In the genomic region with DNA sequence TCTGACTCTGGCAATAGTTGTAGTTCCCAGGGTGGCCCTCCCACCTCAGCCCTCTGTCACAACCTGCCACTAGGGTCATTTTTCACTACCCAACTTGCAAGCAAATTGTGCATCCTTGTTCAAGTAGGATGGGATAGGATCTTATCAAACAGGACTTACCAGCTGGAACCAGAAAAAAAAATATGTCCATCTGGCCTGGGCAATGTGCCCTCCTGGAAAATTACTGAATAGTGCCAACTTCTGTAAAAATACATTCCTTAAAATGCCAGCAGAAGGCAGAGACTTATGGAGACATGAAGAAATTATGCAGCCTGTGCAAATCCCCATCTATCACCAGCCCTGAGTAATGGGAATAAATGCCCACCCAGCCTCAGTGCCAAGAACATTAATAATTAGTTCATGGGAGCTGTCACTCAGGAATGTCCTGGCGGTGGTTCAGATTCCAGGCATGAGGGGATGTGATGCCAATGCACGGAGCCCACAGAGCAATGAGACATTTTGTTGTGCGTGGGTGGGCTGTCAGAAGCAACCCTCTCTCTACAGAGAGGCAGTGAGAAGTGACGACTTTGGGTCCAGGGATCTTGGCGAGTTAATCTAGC, we compare ENCODE assay signal across 9 mouse cellular contexts.
DNase-seq lines count a peak whose midpoint lies in the region; ATAC-seq lines count a peak whose summit lies in the region.
"Had no signal": no experiment of that assay in that cellular context is flagged by ENCODE, and none has a peak within 500 bp of the region (broad histone marks: within the 10 kb centered on the region; RNA-seq: fewer than 3 reads in every experiment).

No protein-coding gene starts in this region.

- H3K4me3 ChIP-seq in midbrain, embryonic 15.5 days, result no peak overlapping the region
- H3K4me3 ChIP-seq: heart, embryonic 15.5 days had no signal

- ATAC-seq in midbrain, embryonic 15.5 days (replicated peaks), result no peak

- H3K9ac ChIP-seq in midbrain, embryonic 15.5 days, result no peak overlapping the region
- H3K9ac ChIP-seq: heart, embryonic 15.5 days had no signal

- no peak overlapping the region for H3K4me2 ChIP-seq in midbrain, embryonic 15.5 days
- H3K4me2 ChIP-seq: heart, embryonic 15.5 days had no signal

- H3K27me3 ChIP-seq in midbrain, embryonic 15.5 days (replicated peaks), result no peaks in the 10 kb centered on the region
- H3K27me3 ChIP-seq: heart, embryonic 15.5 days had no signal

- no peaks in the 10 kb centered on the region for H3K36me3 ChIP-seq in midbrain, embryonic 15.5 days (replicated peaks)
- H3K36me3 ChIP-seq: heart, embryonic 15.5 days had no signal

- H3K4me1 ChIP-seq in midbrain, embryonic 15.5 days, result no peaks in the 10 kb centered on the region
- H3K4me1 ChIP-seq: heart, embryonic 15.5 days had no signal

- WGBS in midbrain, embryonic 15.5 days, result 66% methylated on average over 5 of the region's 5 CpGs

- H3K27ac ChIP-seq in midbrain, embryonic 15.5 days, result no peak overlapping the region
- H3K27ac ChIP-seq: heart, embryonic 15.5 days had no signal

- H3K9me3 ChIP-seq in midbrain, embryonic 15.5 days, result no peaks in the 10 kb centered on the region
- H3K9me3 ChIP-seq: heart, embryonic 15.5 days had no signal

- DNase-seq in kidney, postnatal 4 days, result peak; percentile 3 to 13
- DNase-seq in kidney, adult 8-10 months, result no peak
- peak; percentile 95 to 97 for DNase-seq in cerebellum, postnatal 14 days
- peak; percentile 76 to 81 for DNase-seq in layer of hippocampus, postnatal 10 days (ENCODE audit: low spot score in 2 of 2)
- DNase-seq in right cerebral cortex, postnatal 4 days, result peak; percentile 68
- DNase-seq in heart, postnatal 4 days, result no peak
- DNase-seq in thymus, postnatal 14 days, result no peak

Comparison
In these comparisons a context has a peak if more than half of its experiments do, and no peak if none do; other contexts are left out.
1. DNase-seq: peak in kidney, postnatal 4 days (2 of 2), cerebellum, postnatal 14 days (2 of 2), layer of hippocampus, postnatal 10 days (2 of 2) and right cerebral cortex, postnatal 4 days (single experiment); none in kidney, adult 8-10 months (0 of 2), heart, postnatal 4 days (single experiment) and thymus, postnatal 14 days (single experiment).